Mouse (Mus musculus) layer of hippocampus, postnatal 10 days (tissue): ENCODE results near the gene Hist1h4k. TPM values are rescaled to one million over a fixed set of nuclear protein-coding genes. Genes with fewer than 3 reads are reported as not detected.
A peak's percentile ranks its signal among the peaks of the same experiment; 100 is the strongest.

Source experiments
- DNase-seq, 2 experiments: peaks; one replicate each; pipeline ENCODE4 v3.0.0; 2021; ENCODE audit warnings: low spot score in 2 of 2
- total RNA-seq, 2 experiments: library from RNA; stranded (reverse); gene quantifications; 2 replicates each; pipeline ENCODE4 v1.2.3; 2021

Hist1h4k gene
- total RNA-seq, 2 experiments from 2014 or later: 312 to 419 TPM

DNA sequence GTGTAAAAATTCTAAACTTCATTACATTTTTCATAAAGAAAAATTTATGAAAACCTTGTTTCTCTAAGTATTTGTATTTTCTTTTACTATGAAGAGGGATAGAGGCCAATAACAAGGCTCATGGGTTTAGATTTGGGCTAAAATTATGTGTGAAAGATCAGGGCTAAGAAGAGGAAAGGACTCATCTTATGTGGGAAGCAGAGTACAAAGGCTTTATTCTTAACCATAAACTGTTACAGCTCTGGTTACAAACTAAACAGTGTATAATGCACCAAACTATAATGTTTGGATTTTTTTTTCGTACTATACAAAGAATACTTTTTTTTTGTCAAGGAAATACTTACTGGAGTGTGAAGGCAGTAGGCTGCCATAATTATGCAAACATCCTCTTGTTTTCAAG is 5.4 kb upstream of the Hist1h4k start:
- no peak for DNase-seq

DNA sequence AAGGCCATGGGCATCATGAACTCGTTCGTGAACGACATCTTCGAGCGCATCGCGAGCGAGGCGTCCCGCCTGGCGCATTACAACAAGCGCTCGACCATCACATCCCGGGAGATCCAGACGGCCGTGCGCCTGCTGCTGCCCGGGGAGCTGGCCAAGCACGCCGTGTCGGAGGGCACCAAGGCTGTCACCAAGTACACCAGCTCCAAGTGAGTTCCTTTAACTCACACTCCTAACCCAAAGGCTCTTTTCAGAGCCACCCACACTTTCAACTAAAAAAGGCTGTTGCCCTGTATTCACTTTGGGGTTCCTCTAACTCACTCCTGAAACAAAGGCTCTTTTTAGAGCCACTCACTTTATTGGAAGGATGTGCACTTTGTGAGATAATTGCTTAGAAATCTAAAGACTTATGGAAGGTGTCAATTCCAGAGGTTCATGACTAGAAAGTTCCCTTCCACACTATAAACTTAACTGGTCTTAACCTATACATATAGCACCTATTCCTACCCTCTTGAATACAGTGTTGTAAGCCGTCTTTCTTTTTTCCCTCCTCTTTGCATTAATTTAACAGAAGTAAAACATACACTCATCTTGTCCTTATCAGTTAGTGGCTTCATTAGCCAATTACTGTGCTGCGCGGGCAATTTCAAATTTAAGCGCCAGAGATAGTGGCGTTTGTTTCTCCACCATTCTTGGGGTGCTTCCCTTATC is 4.1 kb upstream of the Hist1h4k start:
- DNase-seq: peak; percentile 31 to 49

- peak; percentile 38 to 53 for DNase-seq
These were observed 3.4 kb upstream of the Hist1h4k start, which contains the start of the genes Hist1h2ak and Hist1h2bn for GRCm38 (mm10) chr13:21753524-21754285. Gene Hist1h2ak (minus strand): TSS chr13:21753827. Gene Hist1h2bn (plus strand): TSS chr13:21754123.

DNA sequence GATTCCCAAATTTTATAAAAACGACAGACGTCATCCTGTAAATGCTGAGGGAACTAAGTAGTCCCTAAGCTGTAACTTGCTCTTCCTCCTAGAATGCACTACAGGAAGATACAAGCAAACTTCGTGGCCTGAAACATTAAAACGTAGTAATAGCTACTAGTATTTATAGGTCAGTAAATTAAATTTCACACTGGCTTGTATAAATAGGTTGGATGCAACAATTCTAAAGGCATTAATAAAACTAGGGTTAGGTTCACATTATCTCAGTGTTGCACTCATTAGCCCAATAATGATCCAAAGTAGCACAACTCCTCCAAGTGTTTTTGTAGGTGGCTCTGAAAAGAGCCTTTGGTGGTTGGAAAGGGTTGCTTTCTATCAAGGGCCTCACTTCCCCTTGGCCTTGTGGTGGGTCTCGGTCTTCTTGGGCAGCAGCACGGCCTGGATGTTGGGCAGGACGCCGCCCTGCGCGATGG is 2.8 kb upstream of the Hist1h4k start:
- DNase-seq: no peak

GRCm38 (mm10) chr13:21752356-21752755 is 2.1 kb upstream of the Hist1h4k start:
- DNase-seq: no peak

DNA sequence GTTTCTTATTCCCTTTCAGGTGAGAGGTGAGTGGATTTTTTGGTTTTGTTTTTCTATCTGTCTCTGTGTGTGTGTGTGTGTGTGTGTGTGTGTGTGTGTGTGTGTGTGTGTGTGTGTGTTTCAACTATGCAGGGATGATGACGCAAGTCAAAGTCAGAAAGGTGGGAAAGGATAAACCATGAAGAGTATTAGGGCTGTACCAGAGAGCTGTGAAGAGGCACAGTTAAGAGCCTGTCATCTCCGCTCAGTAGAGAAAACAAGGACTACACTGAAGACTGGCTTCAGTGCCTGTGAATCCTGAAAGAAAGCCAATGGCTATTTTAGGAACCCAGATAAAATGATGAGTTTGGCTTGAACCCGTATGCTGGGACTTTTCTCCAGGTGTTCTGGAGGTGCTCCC is 1.5 kb upstream of the Hist1h4k start:
- DNase-seq: no peak

DNA sequence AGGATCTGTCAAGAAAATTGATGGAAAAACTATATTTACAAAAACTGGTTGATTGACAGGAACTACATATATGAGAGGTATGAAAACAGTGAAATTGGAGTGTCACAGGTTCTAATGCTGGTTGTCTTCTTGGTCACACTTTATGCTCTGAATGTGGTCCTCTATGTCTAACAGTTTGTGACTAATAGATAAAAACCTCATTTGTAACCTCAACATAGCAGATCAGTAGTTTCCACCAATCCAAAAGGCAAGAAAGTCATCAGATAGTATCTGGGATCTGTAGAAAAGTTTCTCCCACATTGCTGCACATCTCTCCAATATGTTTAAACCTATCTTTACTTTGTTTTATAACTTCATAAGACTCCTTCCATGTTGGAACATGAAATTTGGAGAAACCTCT is 1.1 kb upstream of the Hist1h4k start:
- no peak for DNase-seq

- no peak for DNase-seq
These were observed 732 bp downstream of the Hist1h4k start for GRCm38 (mm10) chr13:21749387-21750158.

DNA sequence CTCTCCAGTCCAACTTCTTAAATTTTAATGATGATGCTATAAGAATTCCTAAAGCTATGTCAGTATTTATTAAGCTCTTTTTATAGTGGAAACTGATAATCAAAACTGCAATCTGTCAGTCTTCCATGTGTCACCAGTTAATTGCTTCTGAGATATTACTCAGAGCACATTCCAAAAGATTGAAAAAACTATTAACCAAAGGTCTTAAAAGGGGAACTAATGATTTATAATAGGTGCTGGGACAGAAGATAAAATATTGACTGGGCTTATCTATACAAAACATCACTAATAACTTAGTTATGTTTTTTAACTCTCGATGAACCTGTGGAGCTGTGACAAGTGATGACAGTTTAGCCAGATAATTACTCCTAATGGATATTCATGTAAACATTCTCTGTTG is 5.3 kb downstream of the Hist1h4k start:
- DNase-seq: no peak

- DNase-seq: peak; percentile 67 to 81
These were observed 15.2 kb downstream of the Hist1h4k start, which contains the start of gene Hist1h4j for GRCm38 (mm10) chr13:21734906-21735767. Gene Hist1h4j (plus strand): TSS chr13:21735064.

DNA sequence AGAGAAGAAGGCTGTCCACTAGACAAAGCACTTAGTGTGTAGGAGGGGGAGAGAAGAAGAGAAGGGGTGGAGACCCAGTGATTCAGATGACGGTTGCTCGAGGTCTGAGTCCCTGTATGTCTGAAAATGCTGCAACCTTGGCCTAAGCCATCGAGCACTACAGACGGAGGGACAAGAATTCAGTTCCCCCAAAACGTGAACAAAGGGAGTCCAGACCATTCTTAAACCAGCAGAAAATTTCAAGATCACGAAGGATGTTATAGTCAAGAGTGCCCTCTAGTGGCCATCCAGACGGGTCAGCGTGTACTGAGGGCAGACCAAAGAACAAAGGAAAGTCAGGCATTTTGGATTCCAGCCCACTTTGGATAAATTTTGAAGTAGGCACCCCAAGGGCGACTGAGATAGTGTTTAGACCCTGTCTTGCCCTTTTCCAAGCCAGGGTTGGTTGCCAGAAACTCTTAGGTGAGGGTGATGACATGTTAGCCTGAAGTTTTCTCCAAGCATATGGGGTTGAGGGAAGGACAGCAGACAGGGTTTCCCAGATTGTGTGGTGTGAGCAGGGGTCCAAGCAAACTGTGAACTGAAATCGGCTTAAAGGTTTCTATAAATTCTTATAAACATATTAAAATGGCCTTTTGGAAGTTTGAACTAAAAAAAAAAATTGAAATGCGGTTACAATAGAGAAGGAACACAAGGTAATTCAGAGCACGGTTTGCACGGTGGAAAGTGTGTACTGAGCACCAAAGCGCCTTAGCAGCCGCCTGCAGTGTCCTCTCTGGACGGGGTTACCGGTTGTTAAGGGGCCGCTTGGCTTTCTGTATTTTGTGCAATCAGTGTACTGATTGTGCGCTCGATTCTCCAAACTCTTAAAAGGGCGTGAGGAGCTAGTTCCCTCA is 16.0 kb downstream of the Hist1h4k start:
- peak; percentile 70 to 77 for DNase-seq

DNA sequence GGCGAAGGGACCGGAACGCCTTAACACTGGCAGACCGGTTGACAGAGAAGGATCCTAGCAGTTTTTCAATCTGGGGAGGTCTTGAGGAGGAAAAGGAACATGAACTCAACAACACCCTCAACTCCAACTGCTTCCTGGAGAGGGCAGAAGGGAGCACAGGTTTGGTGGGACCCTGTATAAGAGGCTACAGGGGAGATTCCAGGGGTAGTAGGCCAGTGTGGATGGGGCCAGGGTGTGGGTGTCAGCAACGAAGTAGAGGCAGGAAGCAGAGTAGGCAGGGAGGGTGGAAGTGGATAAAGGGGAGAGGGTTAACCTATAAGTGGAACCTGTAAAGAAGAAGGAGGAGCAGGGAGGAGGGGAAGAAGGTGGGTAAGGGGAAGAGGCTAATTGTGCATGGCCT is 16.8 kb downstream of the Hist1h4k start:
- DNase-seq: no peak

- DNase-seq: no peak
These were observed 20.8 kb downstream of the Hist1h4k start for GRCm38 (mm10) chr13:21729544-21729943.

GRCm38 (mm10) chr13:21727948-21728572 is 22.2 kb downstream of the Hist1h4k start:
- DNase-seq: no peak

GRCm38 (mm10) chr13:21722993-21723836 is 27.1 kb downstream of the Hist1h4k start:
- DNase-seq: no peak

DNA sequence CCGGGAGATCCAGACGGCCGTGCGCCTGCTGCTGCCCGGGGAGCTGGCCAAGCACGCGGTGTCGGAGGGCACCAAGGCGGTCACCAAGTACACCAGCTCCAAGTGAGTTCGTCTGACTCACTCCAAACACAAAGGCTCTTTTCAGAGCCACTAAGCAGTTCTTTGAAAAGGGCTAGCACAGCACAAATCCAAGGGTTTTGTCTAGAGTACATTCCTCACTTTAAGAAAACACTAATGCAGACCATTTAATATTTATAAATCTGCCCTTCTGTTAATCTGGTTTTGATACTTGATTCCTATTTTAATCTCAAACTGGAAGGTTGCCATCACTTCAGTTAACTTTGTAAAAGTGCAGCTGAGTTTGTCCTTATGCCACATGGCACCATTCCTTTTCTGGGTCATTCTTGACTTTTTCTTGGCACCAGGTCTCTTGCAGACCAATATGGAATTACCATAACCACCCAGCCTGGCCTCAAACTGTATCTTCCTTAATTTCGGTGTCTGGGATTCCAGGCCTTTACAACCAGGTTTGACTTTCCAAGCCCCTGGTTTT is 27.9 kb downstream of the Hist1h4k start:
- DNase-seq: no peak

GRCm38 (mm10) chr13:21721757-21722372 is 28.4 kb downstream of the Hist1h4k start, which contains the start of gene Hist1h2bm:
Gene Hist1h2bm (plus strand): TSS chr13:21722044.
- DNase-seq: peak; percentile 42 to 62
